Mouse (Mus musculus) thymus, postnatal 36 days (tissue): ENCODE measurements around the gene Smpd2.
A peak's percentile ranks its signal among the peaks of the same experiment; 100 is the strongest.

Experiments used
- DNase-seq, 2 experiments: peaks; one replicate each; pipeline ENCODE4 v3.0.0; 2022; ENCODE audit warnings: mixed read lengths in 2 of 2

The Smpd2 gene

DNA sequence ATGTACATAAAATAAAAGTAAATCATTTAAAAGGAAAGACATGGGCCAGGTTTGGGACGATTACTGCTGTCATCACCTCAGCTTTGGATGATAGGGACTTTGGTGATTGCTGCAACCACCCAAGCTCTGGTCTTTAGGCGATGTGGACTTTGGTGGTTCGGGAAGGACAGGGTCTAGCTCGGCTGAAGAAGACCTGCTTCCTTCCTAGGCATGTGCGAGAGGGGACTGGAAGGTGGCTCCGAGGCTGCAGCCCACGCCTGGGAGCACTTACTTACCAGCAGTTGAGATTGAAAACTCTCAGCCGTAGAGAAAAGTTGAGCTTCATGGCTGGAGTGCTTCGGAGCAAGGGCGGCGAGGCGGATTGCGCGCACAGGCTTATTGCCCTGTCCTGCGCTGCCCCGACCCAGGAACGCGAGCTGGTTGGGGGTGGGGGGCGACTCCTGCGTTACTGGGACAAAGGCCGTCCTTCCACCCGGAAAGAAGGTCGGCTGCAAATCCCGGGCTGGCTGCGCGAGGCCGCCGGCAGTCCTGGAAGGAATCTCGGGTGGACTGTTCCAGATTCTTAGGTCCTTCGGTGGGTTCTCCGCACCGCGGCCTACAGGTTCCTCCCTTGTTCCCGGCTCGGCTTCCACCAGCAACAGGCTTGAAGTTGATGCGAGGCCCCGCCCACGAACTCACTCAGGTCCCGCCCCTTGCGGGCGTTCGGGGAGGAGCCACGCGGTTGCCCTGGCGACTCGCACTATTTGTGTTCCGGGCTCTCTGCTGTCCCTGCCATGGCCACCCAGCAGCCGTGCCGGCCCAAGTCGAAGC, at the start of gene Smpd2, which contains the start of gene Ppil6:
Gene Smpd2 (minus strand): TSS at position 662 of the 810 bp plus-strand sequence.
Gene Ppil6 (plus strand): TSS at position 732 of the 810 bp plus-strand sequence.
- DNase-seq = peak; percentile 94 to 96

DNA sequence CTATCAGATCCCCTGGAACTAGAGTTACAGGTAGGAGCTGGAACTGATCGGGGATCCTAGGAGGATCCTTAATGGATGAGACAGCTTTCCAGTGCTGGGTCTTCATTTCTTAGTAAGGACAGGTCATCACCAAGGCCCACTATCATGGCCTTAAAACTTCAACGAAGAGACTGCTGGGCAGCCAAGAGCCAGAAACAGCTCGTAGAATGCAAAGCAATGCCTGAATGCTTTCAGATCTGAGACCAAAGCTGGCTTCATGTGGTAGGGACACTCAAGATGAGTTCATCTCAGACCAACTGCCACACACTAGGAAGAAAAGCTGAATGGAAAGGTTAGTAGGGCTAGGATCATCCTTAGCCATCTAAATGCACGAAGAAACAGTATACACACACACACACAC, 48.8 kb upstream of the Smpd2 start:
- DNase-seq = no peak

DNA sequence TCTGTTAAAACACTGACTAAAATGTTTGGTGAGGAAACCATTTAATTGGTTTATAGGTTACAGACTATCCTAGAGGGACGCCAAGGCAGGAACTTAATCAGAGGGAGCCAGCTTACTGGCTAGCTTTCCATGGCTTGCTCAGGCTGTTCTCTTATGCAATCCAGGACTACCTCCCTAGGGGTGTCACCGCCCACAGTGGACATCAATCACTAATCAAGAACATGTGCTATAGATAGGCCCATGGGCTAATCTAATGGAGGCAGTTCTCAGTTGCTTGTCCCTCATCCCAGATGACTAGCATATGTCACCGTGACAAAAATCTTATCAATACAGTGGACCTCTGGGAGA, 47.8 kb upstream of the Smpd2 start:
- no peak for DNase-seq

DNA sequence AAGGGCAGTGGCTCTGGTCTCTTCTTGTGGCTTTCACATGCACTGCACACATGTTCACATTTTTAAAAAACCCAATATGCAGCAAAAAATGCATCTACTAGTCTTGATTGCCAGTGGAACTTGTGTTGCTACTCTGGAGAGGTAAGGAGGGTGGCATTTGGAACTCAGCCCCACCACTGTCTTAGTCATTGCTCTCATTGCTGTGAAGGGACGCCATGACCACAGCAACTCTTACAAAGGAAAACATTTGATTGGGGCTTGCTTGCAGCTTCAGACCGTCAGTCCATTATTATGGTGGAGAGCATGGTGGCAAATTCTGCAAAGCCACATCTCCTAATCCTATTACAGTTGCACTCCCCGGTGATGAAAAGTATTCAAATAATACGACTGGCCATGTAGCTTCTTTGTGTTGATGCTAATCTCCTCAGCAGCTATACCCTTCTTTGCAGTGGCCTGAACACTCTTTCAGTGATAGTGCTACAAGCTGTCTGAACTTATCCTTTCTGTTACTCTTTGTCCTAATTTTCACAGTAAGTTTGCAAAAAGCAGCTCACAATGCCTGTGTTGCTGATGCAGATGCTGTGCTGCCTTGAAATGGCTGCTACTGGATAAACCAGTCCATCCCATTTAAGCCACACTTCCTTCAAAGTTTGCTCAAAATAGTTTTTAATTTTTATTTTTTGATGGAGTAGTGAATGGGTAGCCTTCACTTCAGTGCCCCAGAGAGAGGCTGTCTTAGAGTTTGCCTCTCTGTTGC, 47.2 kb upstream of the Smpd2 start:
- DNase-seq = no peak

DNA sequence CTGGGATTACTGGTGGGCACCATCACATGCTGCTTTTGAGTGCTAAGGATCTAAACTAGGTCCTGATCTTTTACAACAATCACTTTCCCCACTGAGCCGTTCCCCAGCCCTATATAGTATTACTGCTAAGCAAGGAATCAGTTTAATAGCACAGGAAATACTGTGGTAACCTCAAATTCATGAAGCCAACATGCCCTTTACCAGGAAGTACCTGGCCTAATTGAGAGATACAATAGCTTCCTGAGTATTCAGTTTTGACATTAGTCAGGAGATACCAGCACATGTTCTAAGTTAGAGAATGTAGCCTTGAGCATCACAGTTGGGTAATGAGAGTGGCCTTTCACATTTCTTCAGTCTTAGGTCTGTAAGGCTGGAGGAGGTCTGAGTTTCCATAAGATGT, 46.5 kb upstream of the Smpd2 start:
- no peak for DNase-seq

DNA sequence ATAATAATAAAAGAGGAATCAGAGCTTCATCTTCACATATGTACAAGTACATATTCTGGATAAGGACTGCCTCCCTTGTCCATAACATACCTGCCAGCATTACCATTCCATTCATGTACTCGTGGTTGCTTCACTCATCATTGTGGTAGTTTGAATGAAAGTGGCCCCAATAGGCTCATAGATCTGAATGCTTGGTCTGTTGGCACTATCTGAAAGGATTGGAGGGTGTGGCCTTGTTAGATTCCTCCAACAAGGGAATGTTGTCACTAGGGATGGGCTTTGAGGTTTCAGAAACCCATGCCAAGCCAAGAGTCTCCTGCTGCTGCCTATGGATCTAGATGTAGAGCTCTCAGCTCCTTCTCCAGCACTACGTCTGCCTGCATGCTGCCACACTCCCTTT, 45.8 kb upstream of the Smpd2 start:
- DNase-seq = no peak

DNA sequence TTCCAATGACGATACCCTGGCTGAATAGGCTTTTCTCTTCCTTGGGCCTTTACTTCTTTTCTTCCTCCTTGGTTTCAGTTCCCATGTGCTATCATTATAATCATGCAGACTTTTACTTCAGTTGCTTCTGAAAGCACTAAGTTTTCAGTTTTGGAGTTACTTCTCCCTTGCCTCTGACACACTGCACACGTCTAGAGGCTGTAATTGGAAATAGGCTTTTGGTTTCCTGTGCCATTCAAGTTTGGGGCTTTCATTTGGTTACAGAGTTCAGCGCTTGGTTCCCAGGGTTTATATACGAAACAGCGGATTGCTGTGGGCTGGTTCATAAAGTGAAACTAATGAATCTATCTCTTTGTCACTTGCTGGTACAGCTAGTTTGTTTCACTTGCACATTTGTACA, 39.8 kb upstream of the Smpd2 start:
- DNase-seq = no peak

DNA sequence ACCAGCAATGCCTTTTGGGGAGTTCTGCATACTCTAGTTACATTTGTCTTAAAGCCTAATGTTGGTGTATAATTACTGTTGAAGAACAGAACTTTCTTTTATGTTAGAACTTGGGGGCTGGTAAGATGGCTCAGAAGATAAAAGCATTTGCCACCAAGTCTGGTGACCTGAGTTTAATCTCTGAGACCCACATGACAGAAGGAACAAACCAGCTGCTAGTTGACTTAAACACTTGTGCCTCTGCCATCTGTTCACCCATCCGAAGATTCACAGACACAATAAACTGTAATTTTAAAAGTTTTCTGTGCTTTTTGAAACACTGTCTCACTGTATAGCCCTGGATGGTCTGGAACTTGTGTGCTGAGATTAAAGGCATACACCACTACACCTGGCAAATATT, 35.5 kb upstream of the Smpd2 start:
- no peak for DNase-seq

DNA sequence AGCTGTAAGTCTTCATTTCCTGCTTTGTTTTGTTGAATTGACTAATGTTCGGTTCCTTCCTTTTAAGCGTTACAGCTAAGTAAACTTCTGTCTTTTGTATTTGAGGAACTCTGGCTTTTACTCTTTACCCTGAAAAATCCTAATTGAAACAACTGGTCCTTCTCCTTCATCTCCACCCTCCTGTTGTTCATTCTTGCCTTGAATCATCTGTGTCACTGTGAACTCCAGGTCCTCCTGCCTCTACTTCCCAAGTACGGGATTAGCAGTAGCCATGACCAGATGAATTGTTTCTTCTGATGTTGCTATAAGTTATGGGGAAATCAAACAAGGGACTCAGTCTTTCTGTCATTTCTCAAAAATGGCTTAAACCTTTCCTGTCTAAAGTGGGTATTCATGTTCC, 33.2 kb upstream of the Smpd2 start:
- DNase-seq = no peak

DNA sequence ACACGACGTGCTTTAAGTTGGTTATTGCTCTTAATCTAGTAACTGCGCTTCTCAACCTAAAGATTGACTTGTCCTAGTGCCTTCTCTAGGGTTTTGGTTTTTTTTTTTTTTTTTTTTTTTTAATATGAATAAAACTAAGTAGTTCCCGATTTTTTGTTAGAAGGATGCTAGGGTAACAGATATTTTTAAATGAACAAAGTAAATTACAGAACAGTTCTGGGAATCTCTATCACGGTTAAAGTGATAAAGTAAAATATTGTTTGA, 30.2 kb upstream of the Smpd2 start:
- no peak for DNase-seq

DNA sequence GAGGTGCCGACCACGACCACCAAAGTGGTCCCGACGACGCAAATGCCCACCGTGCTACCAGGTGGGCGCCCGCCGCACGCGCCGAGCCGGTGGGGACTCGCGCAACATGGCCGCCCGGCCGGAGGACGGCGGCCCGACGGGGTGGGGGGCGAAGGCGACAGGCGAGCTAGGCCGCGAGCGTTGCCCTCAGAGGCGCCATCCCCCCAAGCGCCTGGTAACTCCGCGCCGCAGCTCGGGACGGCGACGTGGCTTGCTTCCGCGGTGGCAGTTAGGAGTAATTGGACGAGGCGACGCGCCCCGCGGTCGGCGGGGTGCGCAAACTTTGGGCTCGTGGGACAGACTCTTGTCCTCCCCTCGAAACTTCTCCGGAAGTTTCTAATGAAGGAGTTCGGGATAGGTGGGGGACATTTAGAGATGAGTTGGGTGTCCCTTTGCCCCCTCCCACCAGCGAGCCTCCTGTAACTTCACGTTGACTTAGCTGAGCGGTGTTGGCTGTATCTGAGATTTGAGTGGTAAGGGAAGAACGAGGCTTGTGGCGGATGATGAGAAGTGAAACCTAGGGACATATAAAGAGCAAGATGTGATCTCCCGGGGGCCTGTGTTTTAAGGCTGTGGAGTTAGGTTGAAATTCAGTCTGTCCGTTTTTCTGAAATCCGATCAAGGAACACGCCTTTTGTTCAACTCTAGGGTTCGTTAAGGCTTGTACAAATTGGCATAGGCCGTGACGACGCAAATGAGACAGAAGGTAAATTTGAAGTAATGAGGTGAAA, 29.7 kb upstream of the Smpd2 start:
- peak; percentile 73 to 76 for DNase-seq

DNA sequence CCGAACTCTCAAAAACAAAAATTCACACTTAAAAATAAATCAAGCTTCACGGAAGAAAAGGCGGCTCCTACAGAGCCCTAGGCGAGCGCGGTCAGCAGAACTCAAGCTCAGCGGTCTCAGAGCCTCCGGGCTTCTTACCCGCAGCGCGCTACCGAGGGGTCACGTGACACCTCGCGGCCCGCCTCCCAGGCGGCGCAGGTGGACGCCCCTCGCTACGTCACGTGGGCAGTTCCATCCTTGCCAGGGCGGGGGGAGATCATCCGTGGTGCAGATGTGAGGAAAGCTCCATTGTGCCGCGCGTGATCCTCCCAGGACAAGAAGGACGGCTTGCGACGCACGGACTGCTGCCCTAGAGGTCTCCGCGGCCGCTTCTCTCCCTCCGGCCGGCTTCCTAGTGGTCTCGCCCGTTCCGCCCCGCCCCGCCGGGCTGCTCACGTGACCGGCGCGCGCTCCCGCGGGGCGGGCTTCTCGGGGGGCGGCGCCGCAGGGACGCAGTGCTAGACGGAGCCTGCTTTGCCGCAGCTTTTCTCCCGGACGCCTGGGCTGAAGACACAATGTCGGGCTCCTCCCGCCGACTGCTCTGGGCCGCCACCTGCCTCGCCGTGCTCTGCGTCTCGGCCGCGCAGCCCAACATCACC, 28.9 kb upstream of the Smpd2 start, which contains the start of gene Cd164:
Gene Cd164 (plus strand): TSS at position 434 of the 638 bp plus-strand sequence.
- peak; percentile 90 to 92 for DNase-seq

DNA sequence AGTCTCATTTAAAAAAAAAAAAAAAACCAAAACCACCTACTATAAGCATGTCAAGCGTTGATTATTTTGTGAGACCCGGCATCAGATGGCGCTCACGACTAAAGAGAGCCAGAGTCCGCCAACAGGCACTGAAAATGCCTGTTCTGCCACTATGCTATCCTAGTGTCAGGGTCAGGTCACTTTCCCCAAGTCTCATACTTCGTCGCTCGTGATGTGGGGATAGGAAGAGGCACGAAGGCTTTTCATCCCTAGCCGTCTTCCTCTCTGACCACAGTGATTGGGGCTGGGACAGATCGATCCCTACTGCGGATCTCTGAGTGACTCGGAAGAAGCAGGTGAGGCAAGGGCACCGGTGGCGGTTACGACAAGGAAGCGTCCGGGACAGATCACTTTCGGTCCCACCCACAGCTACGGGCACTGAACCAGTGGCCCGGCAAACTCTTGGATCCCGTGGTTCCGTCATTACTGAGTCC, 28.4 kb upstream of the Smpd2 start:
- peak; percentile 88 to 90 for DNase-seq

DNA sequence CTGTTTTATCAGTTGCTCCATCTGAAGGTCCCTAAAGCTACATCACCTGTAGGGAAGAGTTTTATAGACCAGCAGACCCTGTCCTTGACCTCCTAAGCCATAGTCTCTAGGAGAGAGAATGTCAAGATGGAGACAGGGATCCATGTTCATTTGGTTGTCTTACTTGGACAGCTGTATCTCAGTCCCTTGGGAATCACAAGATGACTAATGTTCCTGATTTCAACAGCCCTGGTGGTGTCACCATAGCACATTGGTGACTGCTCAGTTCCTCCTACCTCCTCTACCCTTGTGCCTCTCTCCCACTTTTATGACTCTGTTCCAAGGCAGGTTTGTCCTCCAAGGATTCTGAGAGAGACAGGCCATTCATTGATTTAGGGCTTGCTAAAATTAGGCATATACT, 24.8 kb upstream of the Smpd2 start:
- no peak for DNase-seq

DNA sequence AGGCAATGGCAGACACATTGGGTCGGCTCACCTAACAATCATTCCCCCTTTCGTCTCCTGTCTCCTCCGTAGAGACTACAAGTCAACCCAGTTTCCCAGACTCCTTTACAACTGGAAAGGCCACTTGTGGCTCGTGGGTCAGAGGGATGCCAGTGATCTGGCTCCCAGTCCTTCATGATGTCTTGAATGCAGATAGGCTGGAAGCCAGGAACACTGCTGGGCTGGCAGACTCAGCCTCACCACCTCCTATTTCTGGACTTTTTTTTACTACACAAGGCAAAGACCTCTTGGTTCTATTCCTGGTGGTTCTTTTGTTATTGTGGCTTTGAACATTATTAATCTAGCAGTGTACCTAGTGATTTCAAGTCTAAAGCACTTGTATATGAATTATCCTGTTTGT, 24.1 kb upstream of the Smpd2 start:
- DNase-seq = no peak

DNA sequence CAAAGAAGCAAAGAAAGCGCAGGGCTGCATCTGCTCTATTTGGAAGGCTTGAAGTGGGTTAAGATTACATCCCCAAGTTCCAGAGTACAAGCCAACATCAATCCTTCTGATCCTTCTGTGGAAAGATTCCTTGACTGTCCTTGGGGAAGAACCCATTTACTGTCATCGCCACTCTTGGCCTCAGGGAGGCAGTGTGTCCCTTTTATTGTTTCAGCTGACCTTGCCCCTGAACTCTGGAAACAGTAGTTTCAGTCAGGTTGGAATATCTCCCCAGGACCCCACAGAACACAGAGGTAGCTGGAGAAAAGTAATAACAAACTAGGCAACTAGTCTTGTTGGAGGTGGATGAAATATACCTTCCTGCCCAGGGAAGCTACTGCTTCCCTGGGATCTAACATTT, 19.0 kb upstream of the Smpd2 start:
- DNase-seq = peak; percentile 44 to 47

DNA sequence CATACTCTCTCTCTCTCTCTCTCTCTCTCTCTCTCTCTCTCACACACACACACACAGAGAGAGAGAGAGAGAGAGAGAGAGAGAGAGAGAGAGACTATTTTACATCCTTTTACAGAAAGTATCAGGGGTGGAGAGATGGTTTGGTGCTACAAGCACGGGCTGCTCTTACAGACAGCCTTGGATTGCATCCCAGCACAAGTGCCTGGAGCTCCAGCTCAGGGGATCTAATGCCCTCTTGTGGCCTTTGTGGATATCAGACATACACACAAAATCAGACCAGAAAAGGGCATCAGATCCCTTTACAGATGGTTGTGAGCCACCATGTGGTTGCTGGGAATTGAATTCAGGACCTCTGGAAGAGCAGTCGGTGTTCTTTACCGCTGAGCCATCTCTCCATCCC, 15.3 kb upstream of the Smpd2 start:
- peak; percentile 34 to 48 for DNase-seq

DNA sequence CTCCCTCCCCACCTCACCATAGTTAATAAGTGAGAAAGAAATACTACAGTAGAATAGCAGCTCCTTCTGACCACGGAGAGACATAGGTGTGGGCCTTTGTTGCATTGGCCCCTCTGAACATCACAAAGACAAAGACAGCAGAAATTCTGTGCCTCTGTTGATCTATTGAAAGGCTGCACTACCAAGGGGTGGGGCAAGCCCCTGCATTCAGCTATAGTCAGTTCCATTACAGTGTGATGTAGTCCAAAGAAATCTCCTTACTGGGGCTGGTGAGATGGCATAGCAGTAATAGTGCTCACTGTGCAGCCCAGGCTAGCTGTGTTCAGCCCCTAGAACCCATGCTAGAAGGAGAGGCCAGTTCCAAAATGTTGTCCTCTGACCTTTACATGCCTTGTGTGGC, 14.8 kb upstream of the Smpd2 start:
- DNase-seq = no peak

DNA sequence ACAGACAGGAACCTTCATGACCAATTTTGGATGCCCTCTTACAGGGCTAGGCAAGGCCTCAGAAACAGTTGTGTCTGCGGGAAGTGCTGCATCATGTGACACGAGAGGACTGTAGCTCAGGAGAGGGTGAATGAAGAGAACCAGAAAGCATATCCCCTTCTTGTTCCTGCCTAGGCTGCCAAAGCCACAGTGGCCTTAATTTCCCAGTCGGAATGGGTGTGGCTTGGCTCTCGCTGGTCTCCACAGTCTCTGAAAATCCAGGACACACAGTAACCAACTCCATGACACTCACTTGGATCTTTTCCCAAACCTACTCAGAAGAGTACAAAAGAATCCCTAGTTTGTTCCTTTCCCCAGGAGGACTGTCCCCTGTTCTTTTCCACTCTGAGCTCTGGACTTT, 10.8 kb upstream of the Smpd2 start:
- DNase-seq = no peak

DNA sequence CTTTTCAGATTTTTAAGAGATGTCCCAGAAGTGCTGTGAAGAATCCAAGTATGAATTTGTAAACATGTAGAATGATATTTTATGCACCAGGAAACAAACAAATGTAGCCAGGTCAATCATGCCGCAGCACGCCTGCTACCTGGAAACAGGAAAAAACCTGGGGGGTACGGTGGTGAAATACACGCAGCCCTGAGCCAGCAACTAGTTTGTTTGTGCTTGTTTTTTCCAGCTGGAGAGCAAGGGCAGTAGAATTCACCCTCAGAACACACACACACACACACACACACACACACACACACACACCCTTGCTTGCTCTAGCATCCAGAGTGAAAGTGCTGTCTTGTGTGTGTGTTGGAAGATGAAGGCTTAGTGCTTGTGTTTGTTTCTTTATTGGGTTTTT, 942 bp upstream of the Smpd2 start:
- no peak for DNase-seq

DNA sequence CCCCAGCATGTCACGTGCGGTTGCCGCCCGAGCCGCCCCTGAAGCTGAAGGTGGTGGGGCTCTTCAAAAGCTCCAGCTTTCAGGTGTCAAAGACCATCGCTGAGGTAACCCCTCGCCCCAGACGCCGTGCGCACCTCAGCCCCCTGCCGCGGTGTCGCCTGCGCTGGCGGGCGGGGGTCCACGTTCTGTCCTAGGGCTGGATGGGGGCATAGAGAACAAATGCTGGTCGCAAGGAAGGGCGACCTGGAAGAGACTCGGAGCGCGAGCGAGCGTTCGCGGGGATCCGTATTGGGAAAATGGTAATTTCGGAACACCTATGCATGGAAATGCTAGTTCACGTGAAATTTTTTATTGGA, 327 bp upstream of the Smpd2 start:
- no peak for DNase-seq

DNA sequence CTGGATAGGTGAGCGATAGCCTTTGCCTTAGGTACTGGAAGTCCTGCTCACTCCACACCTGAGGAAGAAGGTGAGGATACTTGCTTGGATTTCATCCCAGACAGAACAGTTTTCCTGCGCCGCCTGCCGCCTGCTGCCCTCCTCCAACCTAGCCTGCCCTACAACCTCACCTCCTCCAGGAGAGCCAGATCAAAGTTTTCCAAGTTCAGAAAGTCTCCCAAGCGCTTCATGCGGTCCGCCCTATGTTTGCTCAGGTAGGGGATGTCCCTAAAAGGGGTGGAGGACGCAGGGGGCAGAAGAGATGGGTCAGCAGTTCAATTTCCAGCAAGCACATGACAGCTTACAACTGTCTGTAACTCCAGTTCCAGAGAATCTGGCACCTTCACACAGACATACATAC, 875 bp downstream of the Smpd2 start:
- DNase-seq = no peak

DNA sequence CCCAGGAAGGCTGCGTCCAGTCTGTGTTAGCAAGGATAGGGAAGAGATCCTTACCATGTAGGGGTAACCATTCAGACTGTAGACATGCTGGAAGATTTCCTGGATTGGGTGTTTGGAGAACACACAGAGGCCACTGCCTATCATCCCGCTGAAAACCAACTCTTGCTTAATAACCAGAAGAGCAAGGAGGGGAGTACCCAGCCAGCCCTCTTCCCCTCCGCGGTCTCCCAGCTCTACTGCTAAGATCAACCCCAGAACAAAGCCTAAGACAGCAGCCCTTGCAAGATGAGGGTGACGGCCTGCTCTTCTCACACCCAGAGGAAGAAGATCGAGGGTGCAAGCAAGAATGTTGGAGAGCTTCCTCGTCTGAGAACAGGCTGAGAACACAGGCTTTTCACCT, 1.3 kb downstream of the Smpd2 start:
- no peak for DNase-seq
